Mouse (Mus musculus) lung, postnatal 36 days (tissue): ENCODE data around the gene Ptprg.

Experiments used
- DNase-seq: peaks from one replicate; pipeline ENCODE4 v3.0.0; 2022; ENCODE audit warnings: mixed read lengths

Gene Ptprg

GRCm38 (mm10) chr14:11553273-11553665 lies at the start of gene Ptprg:
Ptprg (plus strand) TSS chr14:11553532.
- DNase-seq, result peak; percentile 92

GRCm38 (mm10) chr14:11503803-11504365 lies 49.4 kb upstream of the Ptprg start:
- DNase-seq, result no peak

GRCm38 (mm10) chr14:11510173-11510572 lies 43.2 kb upstream of the Ptprg start:
- no peak for DNase-seq

- no peak for DNase-seq
Measured at GRCm38 (mm10) chr14:11519171-11519570, 34.2 kb upstream of the Ptprg start.

- peak; percentile 31 for DNase-seq
Measured at GRCm38 (mm10) chr14:11523052-11523451, 30.3 kb upstream of the Ptprg start.

GRCm38 (mm10) chr14:11529591-11529990 lies 23.7 kb upstream of the Ptprg start:
- no peak for DNase-seq

GRCm38 (mm10) chr14:11534456-11534855 lies 18.9 kb upstream of the Ptprg start:
- peak; percentile 46 for DNase-seq

- DNase-seq, result no peak
Measured at GRCm38 (mm10) chr14:11536121-11536520, 17.2 kb upstream of the Ptprg start.

- DNase-seq, result peak; percentile 6
Measured at GRCm38 (mm10) chr14:11551892-11552291, 1.4 kb upstream of the Ptprg start.

- DNase-seq, result peak; percentile 43
Measured at GRCm38 (mm10) chr14:11552521-11553272, 635 bp upstream of the Ptprg start.

GRCm38 (mm10) chr14:11553679-11554305 lies 460 bp downstream of the Ptprg start:
- no peak for DNase-seq

GRCm38 (mm10) chr14:11554306-11555041 lies 1.1 kb downstream of the Ptprg start:
- DNase-seq, result peak; percentile 58

- DNase-seq, result peak; percentile 37
Measured at GRCm38 (mm10) chr14:11555061-11555501, 1.7 kb downstream of the Ptprg start.

GRCm38 (mm10) chr14:11555521-11556355 lies 2.4 kb downstream of the Ptprg start:
- DNase-seq, result peak; percentile 22

GRCm38 (mm10) chr14:11556356-11557130 lies 3.2 kb downstream of the Ptprg start:
- peak; percentile 68 for DNase-seq

- no peak for DNase-seq
Measured at GRCm38 (mm10) chr14:11558496-11558895, 5.2 kb downstream of the Ptprg start.

- no peak for DNase-seq
Measured at GRCm38 (mm10) chr14:11560641-11561232, 7.4 kb downstream of the Ptprg start.

GRCm38 (mm10) chr14:11561397-11561796 lies 8.1 kb downstream of the Ptprg start:
- no peak for DNase-seq

- DNase-seq, result no peak
Measured at GRCm38 (mm10) chr14:11562870-11563269, 9.5 kb downstream of the Ptprg start.

GRCm38 (mm10) chr14:11563656-11564055 lies 10.3 kb downstream of the Ptprg start:
- no peak for DNase-seq

- no peak for DNase-seq
Measured at GRCm38 (mm10) chr14:11564456-11564855, 11.1 kb downstream of the Ptprg start.
